Mouse (Mus musculus) heart, embryonic 14.5 days (tissue): ENCODE data around the gene Gm20721. TPM values are rescaled to one million over a fixed set of nuclear protein-coding genes. Genes with fewer than 3 reads are reported as not detected.
"Not testable (repeated sequence)": the region's sequence is repeated elsewhere in the genome, so short reads cannot be mapped to it uniquely, and the experiment has no call there.

Source experiments
- ATAC-seq: fragments of 200-750 bp; cut with Nextera tagmentation; 2 replicates; pipeline ENCODE4 v1.8.0; 2017; ENCODE audit warnings: low read depth, moderate TSS enrichment; ENCODE audit not compliant: insufficient number of reproducible peaks, insufficient read depth, low FRiP score
- H3K27ac ChIP-seq, 2 experiments: fragments of 200-500 bp in 1 of 2; fragments of 300-500 bp in 1 of 2; sonication (generic) in 1 of 2; replicated peaks in 1 of 2; 2 replicates each; pipeline ENCODE4 v1.5.1; 2012 to 2014; ENCODE audit warnings: low read depth in 2 of 2, low read length in 2 of 2, control low read depth in 1 of 2, mild to moderate bottlenecking in 1 of 2, mixed read lengths in 1 of 2; ENCODE audit not compliant: control insufficient read depth in 1 of 2, insufficient read depth in 1 of 2
- H3K27me3 ChIP-seq: fragments of 300-500 bp; sonication (generic); 2 replicates; pipeline ENCODE4 v1.6.1; 2014; ENCODE audit warnings: mild to moderate bottlenecking, low read length, control low read depth; ENCODE audit not compliant: control insufficient read depth, insufficient read depth
- H3K36me3 ChIP-seq: fragments of 300-500 bp; sonication (generic); 2 replicates; pipeline ENCODE4 v1.6.1; 2014; ENCODE audit warnings: mild to moderate bottlenecking, control low read depth, low read length, mixed read lengths; ENCODE audit not compliant: control insufficient read depth, insufficient read depth
- H3K4me1 ChIP-seq, 2 experiments: fragments of 200-500 bp in 1 of 2; fragments of 300-500 bp in 1 of 2; sonication (generic) in 1 of 2; 2 replicates each; pipeline ENCODE4 v1.6.1; 2012 to 2014; ENCODE audit warnings: low read length in 2 of 2, control low read depth in 1 of 2, mixed read lengths in 1 of 2; ENCODE audit not compliant: control insufficient read depth in 2 of 2, insufficient read depth in 2 of 2
- H3K4me2 ChIP-seq: fragments of 300-500 bp; sonication (generic); 2 replicates; pipeline ENCODE4 v1.6.1; 2014; ENCODE audit warnings: mild to moderate bottlenecking, low read length
- H3K4me3 ChIP-seq, 2 experiments: fragments of 200-500 bp in 1 of 2; fragments of 300-500 bp in 1 of 2; sonication (generic) in 1 of 2; 2 replicates each; pipeline ENCODE4 v1.5.1; 2012 to 2014; ENCODE audit warnings: low read length in 2 of 2, mild to moderate bottlenecking in 2 of 2, control low read depth in 1 of 2, low read depth in 1 of 2, moderate library complexity in 1 of 2; ENCODE audit not compliant: control insufficient read depth in 1 of 2, insufficient read depth in 1 of 2
- H3K9ac ChIP-seq: fragments of 300-500 bp; sonication (generic); 2 replicates; pipeline ENCODE4 v1.6.1; 2014; ENCODE audit warnings: mild to moderate bottlenecking, low read length
- H3K9me3 ChIP-seq: fragments of 300-500 bp; sonication (generic); 2 replicates; pipeline ENCODE4 v1.6.1; 2016; ENCODE audit warnings: low read length, control low read depth; ENCODE audit not compliant: control insufficient read depth
- WGBS: fragments of 180-500 bp; shearing (Covaris S2); extraction: QIAGEN DNeasy Blood & Tissue Kit; methylation state at CpG from one replicate; pipeline ENCODE4 v1.1.7; 2014; 5-methylcytosine and 5-hydroxymethylcytosine counted together
- polyA plus RNA-seq: library from polyadenylated mRNA; unstranded; fragments of >200 nt; fragmentation: Nextera tagmentation; extraction: Ambion mirVana; gene quantifications from 2 replicates; pipeline ENCODE4 v1.2.1, GENCODE M21; 2014

Gm20721 gene
- polyA plus RNA-seq, 1 experiment from 2014 or later, result 6.8 TPM

DNA sequence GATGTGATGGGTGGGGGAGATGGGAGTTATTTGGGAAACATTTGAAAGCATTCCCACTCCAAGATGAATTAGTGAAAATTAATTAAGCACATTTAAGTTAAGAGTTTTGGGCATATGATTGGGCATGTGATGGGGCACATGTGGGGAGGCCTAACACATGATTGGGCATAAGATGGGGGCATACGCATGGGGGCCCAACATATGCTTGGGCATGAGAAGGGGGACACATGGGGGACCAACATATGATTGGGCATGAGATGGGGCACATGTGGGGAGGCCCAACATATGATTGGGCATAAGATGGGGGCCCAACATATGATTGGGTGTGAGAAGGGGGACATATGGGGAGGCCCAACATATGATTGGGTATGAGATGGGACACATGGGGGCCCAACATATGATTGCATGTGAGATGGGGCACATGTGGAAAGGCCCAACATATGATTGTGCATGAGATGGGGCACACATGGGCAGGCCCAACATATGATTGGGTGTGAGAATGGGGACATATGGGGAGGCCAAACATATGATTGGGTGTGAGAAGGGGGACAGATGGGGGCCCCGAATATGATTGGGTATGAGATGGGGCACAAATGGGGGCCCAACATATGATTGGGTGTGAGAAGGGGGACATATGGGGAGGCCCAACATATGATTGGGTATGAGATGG is 622 bp upstream of the Gm20721 start:
- ATAC-seq, H3K4me3 ChIP-seq, H3K4me2 ChIP-seq, H3K9me3 ChIP-seq, H3K9ac ChIP-seq, H3K27me3 ChIP-seq, H3K27ac ChIP-seq: not testable (repeated sequence)
- WGBS, result 95% methylated on average over 2 of the region's 2 CpGs
- Histone ChIP-seq H3K4me1 (peaks cover 14 to 27% of the 10 kb centered on the region in 2 experiments), H3K36me3 (peaks cover 49% of the 10 kb centered on the region)

DNA sequence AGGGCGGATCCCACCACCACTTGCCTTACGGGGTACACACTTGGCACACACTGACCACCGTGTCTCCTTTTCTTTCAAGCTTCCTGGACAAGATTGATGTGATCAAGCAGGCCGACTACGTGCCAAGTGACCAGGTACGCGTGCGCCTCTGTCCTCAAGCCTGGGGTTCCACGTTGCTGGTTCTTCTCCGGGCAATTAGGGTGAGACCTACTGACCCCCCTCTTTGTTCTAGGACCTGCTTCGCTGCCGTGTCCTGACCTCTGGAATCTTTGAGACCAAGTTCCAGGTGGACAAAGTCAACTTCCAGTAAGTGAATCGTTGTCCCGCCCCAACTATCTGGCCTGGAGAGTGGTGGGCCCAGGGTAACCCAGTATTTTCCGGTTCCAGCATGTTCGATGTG is 1.5 kb downstream of the Gm20721 start:
- peak overlapping the region; percentile 79 to 92 for H3K27ac ChIP-seq
- peaks cover 26 to 47% of the 10 kb centered on the region in 2 experiments for H3K4me1 ChIP-seq
- no peak for ATAC-seq
- H3K9me3 ChIP-seq, result no peaks in the 10 kb centered on the region
- no peak overlapping the region for H3K4me3 ChIP-seq
- peaks cover 62% of the 10 kb centered on the region for H3K36me3 ChIP-seq
- H3K9ac ChIP-seq, result peak overlapping the region; percentile 49; the same call in 1 of the 2 replicates
- peak overlapping the region; percentile 58 for H3K4me2 ChIP-seq
- 92% methylated on average over 16 of the region's 16 CpGs for WGBS
- H3K27me3 ChIP-seq, result no peaks in the 10 kb centered on the region

DNA sequence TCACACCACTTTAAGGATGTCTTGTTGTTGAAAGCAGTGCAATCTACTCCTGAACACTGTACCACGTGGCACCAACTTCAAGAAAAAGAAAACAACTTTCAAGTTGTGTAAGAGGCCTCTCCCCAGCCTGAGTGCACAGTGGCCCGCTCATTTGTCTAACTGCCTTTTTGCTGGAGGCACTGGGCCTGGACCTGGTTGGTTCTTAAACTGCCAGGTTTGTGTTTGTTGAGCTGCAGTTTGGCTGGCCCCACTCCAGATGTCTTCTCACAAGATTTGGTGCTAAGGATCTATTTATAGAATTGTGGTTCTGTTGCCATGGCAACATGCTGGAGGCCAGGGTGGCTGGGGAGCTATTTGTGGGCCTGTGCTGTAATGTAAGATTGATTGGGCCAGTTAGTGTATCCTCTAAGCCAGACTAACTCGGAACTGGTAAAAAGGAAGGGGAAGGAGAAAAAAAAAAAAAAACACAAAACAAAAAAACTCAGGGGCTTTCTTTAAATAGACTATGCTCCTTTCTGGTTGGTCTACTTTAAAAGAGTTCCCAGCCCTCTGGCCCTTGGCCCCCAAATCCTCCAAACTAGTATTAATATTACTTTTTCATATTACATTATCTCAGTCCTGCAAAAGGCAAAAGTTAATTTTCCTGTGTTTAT is 2.4 kb downstream of the Gm20721 start:
- ATAC-seq, result peak; percentile 82
- H3K9ac ChIP-seq, result peak overlapping the region; percentile 67
- peak overlapping the region in 1 of 2 experiments; percentile 10; a peak in 1 of 4 replicates for H3K4me3 ChIP-seq
- H3K4me1 ChIP-seq, result peaks cover 26 to 55% of the 10 kb centered on the region in 2 experiments
- 4% methylated on average over 3 of the region's 3 CpGs for WGBS
- H3K27me3 ChIP-seq, result no peaks in the 10 kb centered on the region
- peak overlapping the region; percentile 92 to 98 for H3K27ac ChIP-seq
- peak overlapping the region; percentile 58 for H3K4me2 ChIP-seq
- H3K36me3 ChIP-seq, result peaks cover 62% of the 10 kb centered on the region
- H3K9me3 ChIP-seq, result no peaks in the 10 kb centered on the region

DNA sequence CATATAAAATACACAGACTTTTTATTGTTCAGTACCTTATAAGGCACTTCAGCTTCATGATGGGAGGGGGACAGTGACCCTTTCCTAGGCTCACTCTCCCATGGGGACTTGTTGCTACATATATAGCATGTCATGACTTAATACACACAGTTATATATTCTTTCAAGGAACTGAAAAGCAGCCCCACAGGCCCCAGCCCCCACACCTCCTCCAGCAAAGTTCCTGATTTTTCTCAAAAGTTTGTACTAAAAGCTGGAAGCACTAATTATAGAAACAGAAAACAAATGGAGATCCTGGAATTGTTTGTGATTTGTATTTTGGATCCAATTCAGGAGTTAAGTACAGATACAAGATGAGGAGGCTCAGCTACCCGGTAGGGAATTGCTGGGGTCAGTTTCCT is 2.9 kb downstream of the Gm20721 start:
- Histone ChIP-seq H3K4me3 (peak overlapping the region in 1 of 2 experiments; percentile 10; a peak in 1 of 4 replicates), H3K9ac (peak overlapping the region; percentile 67), H3K4me2 (peak overlapping the region; percentile 58), H3K36me3 (peaks cover 67% of the 10 kb centered on the region), H3K9me3 (no peaks in the 10 kb centered on the region), H3K4me1 (peaks cover 26 to 61% of the 10 kb centered on the region in 2 experiments), H3K27ac (peak overlapping the region; percentile 92 to 98), H3K27me3 (no peaks in the 10 kb centered on the region)
- ATAC-seq, result no peak
- 3% methylated on average over 1 of the region's 1 CpGs for WGBS

DNA sequence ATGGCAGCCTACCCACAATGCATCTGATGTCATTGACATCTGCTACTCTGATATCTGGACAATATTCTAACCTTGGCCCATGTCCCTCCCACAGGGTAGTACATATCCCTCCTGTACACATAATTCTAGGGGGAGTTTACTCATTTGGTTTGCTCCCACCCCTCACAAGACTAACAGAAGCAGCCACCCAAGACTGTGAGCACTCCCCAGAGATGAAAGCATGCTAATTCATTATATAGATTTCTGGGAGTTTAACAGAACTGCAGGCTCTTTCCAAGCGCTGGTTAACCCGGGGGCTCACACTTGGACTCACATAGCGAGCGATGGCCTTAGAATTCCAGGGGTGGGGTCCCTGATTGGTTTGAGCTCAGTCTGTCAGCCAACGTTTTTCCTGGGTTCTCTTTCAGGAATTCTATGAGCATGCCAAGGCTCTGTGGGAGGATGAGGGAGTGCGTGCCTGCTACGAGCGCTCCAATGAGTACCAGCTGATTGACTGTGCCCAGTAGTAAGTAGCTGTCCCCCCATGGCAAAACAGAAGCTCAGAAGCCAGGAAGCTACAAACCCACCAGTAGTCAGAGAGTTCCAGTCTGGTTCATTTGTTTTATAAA is 3.6 kb downstream of the Gm20721 start:
- Histone ChIP-seq H3K27ac (peak overlapping the region; percentile 75 to 92), H3K4me2 (peak overlapping the region; percentile 58), H3K4me3 (no peak overlapping the region), H3K36me3 (peaks cover 68% of the 10 kb centered on the region), H3K4me1 (peaks cover 28 to 66% of the 10 kb centered on the region in 2 experiments), H3K27me3 (no peaks in the 10 kb centered on the region), H3K9me3 (no peaks in the 10 kb centered on the region), H3K9ac (peak overlapping the region; percentile 67)
- 32% methylated on average over 8 of the region's 8 CpGs for WGBS
- ATAC-seq, result no peak

DNA sequence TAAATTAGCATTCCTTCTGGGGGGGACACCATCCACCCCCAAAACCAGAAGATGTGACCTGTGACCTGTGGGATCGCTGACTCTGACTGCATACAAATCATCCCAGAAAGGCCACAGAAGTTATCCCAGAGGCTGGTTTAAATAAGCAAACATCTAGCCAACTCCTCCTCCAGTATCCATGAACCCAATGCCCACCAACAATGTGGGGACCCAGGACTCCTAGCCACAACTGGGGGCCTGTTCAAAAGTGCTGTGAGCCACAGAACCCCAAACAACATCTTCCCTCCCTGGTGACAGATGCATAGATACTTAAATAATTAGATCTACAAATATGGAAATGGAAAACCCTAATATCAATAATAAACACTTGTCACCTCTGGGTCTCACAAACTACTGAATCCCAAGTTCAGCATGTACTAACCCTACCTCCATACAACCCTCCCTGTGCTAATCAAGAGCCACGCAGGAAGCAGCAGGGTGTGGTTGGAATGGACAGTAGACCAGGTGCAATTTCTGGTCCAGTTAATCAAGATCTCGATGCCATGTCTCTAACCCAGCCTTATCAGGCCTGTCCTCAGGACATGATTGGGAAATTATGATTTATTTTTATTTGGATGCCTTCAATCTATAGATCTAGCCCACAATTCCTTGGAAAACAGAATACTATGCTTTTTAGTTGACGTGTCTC is 5.5 kb downstream of the Gm20721 start:
- ATAC-seq, result no peak
- Histone ChIP-seq H3K4me1 (peaks cover 36 to 83% of the 10 kb centered on the region in 2 experiments), H3K4me3 (no peak overlapping the region), H3K27ac (no peak overlapping the region), H3K4me2 (no peak overlapping the region), H3K9me3 (no peaks in the 10 kb centered on the region), H3K27me3 (no peaks in the 10 kb centered on the region), H3K9ac (no peak overlapping the region), H3K36me3 (peaks cover 65% of the 10 kb centered on the region)
- 83% methylated on average over 4 of the region's 4 CpGs for WGBS

DNA sequence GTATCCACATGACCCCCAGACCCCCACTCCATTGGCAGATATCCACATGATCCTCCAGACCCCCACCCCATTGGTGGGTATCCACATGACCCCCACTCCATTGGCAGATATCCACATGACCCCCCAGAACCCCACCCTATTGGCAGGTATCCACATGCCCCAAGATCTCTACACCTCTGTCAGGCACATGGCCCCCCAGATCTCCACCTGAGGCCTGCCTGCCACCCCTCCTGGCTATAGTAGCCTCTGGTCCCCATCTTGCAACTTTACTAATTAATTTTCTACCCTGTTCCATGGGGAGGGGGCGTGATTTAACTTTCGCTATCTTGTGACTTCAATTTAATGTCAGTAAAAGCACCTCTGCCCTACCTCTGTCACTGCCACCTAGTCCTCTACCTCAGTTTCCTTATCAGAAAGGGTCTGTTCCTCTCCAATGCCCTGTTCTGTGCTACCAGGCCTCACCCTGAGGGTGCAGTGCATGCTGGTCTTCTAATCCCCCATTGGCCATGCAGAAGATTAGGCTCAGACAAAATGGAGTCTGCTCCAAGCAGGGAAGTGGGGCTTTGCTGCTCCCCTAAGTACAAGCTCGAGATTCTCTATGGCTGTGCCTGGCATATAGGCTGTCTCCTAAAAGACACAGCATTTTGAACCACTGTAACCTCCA is 6.2 kb downstream of the Gm20721 start:
- H3K9ac ChIP-seq, result no peak overlapping the region
- H3K4me3 ChIP-seq, result no peak overlapping the region
- H3K9me3 ChIP-seq, result no peaks in the 10 kb centered on the region
- no peaks in the 10 kb centered on the region for H3K27me3 ChIP-seq
- ATAC-seq, result no peak
- peaks cover 38 to 89% of the 10 kb centered on the region in 2 experiments for H3K4me1 ChIP-seq
- 86% methylated on average over 3 of the region's 3 CpGs for WGBS
- H3K27ac ChIP-seq, result no peak overlapping the region
- H3K36me3 ChIP-seq, result peaks cover 58% of the 10 kb centered on the region
- H3K4me2 ChIP-seq, result no peak overlapping the region
